Mouse (Mus musculus) stomach, embryonic 14.5 days (tissue): ENCODE measurements around the gene Fmn2. TPM values are rescaled to one million over a fixed set of nuclear protein-coding genes. Genes with fewer than 3 reads are reported as not detected.

ENCODE experiments used
- ATAC-seq: fragments of 200-750 bp; cut with Nextera tagmentation; 2 replicates; pipeline ENCODE4 v1.8.0; 2017; ENCODE audit warnings: low read depth, moderate TSS enrichment; ENCODE audit not compliant: insufficient number of reproducible peaks, insufficient read depth, low FRiP score
- H3K27ac ChIP-seq: fragments of 300-500 bp; sonication (generic); 2 replicates; pipeline ENCODE4 v1.5.1; 2014; ENCODE audit warnings: mild to moderate bottlenecking, low read length, moderate library complexity, mixed read lengths
- H3K27me3 ChIP-seq: fragments of 300-500 bp; sonication (generic); 2 replicates; pipeline ENCODE4 v1.6.1; 2014; ENCODE audit warnings: low read length, control low read depth, mixed read lengths; ENCODE audit not compliant: control insufficient read depth, insufficient read depth
- H3K36me3 ChIP-seq: fragments of 300-500 bp; sonication (generic); 2 replicates; pipeline ENCODE4 v1.6.1; 2014; ENCODE audit warnings: mild to moderate bottlenecking, control low read depth, low read length, moderate library complexity, mixed read lengths; ENCODE audit not compliant: control insufficient read depth, insufficient read depth
- H3K4me1 ChIP-seq: fragments of 300-500 bp; sonication (generic); 2 replicates; pipeline ENCODE4 v1.6.1; 2014; ENCODE audit warnings: low read length, control low read depth, mixed read lengths; ENCODE audit not compliant: control insufficient read depth, insufficient read depth
- H3K4me2 ChIP-seq: fragments of 300-500 bp; sonication (generic); replicated peaks from 2 replicates; pipeline ENCODE4 v1.6.1; 2014; ENCODE audit warnings: low read depth, low read length, control low read depth
- H3K4me3 ChIP-seq: fragments of 300-500 bp; sonication (generic); 2 replicates; pipeline ENCODE4 v1.5.1; 2014; ENCODE audit warnings: low read depth, low read length, control low read depth
- H3K9ac ChIP-seq: fragments of 300-500 bp; sonication (generic); replicated peaks from 2 replicates; pipeline ENCODE4 v1.6.1; 2014; ENCODE audit warnings: low read depth, mild to moderate bottlenecking, control low read depth, low read length, moderate library complexity, mixed read lengths
- H3K9me3 ChIP-seq: fragments of 300-500 bp; sonication (generic); 2 replicates; pipeline ENCODE4 v1.6.1; 2016; ENCODE audit warnings: low read depth, low read length, control low read depth; ENCODE audit not compliant: control insufficient read depth
- WGBS: fragments of 180-500 bp; shearing (Covaris S2); extraction: QIAGEN DNeasy Blood & Tissue Kit; methylation state at CpG from one replicate; pipeline ENCODE4 v1.1.7; 2014; 5-methylcytosine and 5-hydroxymethylcytosine counted together
- polyA plus RNA-seq: library from polyadenylated mRNA; unstranded; fragments of >200 nt; fragmentation: Nextera tagmentation; extraction: Ambion mirVana; gene quantifications from 2 replicates; pipeline ENCODE4 v1.2.1, GENCODE M21; 2014

The Fmn2 gene
- polyA plus RNA-seq, 1 experiment from 2014 or later = 2.8 TPM

DNA sequence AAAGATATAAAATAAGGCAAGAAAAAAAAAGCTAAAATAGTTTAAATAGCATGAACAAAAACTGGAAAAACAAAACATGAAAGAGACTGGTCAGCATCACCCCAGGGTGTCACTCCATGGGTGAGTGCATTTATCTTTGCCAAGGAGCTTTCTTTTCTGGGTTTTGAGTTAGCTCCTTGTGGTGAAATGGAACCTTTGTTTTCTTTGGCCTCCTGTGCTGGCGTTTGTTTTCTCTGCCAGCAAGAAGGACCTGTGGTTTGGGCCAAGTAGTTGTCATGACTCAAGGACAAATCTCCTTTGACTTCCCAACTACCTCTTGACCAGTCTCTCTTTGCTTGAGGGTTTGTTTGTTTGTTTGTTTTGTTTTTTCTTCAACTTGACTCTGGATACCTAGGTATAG, 119.9 kb downstream of the Fmn2 start:
- ATAC-seq = no peak
- no peak overlapping the region for H3K4me3 ChIP-seq
- 46% methylated on average over 1 of the region's 1 CpGs for WGBS
- no peak overlapping the region for H3K27ac ChIP-seq
- H3K4me1 ChIP-seq = no peaks in the 10 kb centered on the region
- H3K4me2 ChIP-seq = no peak overlapping the region
- H3K9me3 ChIP-seq = no peaks in the 10 kb centered on the region
- H3K27me3 ChIP-seq = no peaks in the 10 kb centered on the region
- no peak overlapping the region for H3K9ac ChIP-seq
- no peaks in the 10 kb centered on the region for H3K36me3 ChIP-seq

DNA sequence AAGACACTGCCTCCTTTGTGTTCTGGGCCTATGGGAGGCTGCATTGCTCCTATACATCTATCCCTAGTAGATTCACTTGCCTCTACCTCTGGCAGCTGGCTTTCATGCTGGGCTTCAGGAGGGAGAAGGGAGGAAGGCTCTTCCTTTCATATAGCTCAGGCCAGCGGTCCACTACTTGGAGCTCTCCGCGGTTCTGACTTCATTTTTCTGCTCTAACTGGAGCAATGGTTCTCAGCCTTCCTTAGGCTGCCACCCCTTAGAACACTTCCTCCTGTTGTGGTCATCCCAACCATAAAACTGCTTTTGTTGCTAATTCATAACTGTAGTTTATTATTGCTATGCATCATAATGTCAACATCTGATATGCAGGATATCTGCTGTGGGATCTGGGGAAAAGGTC, 121.4 kb downstream of the Fmn2 start:
- ATAC-seq = no peak
- 24% methylated on average over 3 of the region's 3 CpGs for WGBS
- H3K9me3 ChIP-seq = no peaks in the 10 kb centered on the region
- H3K27ac ChIP-seq = no peak overlapping the region
- H3K4me3 ChIP-seq = no peak overlapping the region
- no peaks in the 10 kb centered on the region for H3K27me3 ChIP-seq
- H3K4me2 ChIP-seq = no peak overlapping the region
- H3K9ac ChIP-seq = no peak overlapping the region
- no peaks in the 10 kb centered on the region for H3K4me1 ChIP-seq
- no peaks in the 10 kb centered on the region for H3K36me3 ChIP-seq

DNA sequence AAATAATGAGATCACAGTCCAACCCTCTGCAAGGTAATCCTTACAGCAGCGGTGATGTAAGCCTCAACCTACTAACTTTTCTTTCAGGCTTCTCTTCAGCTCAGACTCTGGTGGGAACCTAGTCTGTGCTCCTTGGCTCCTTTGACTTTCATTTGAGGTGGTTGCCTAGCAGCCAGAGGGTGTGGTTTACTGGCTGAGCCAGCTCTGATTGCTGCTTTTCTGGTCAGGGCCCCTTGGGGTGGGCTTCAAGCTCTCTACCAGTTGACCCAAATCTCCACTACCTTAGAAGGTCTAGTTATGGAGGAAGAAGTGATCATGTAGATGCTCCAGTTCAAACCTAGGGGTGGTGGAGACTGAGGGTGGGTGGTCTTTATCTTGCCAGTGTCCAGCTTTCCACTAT, 128.4 kb downstream of the Fmn2 start:
- H3K4me3 ChIP-seq = no peak overlapping the region
- no peak overlapping the region for H3K4me2 ChIP-seq
- no peak for ATAC-seq
- H3K27me3 ChIP-seq = no peaks in the 10 kb centered on the region
- H3K9ac ChIP-seq = no peak overlapping the region
- WGBS = 68% methylated on average over 1 of the region's 1 CpGs
- H3K4me1 ChIP-seq = no peaks in the 10 kb centered on the region
- H3K27ac ChIP-seq = no peak overlapping the region
- no peaks in the 10 kb centered on the region for H3K9me3 ChIP-seq
- H3K36me3 ChIP-seq = no peaks in the 10 kb centered on the region

DNA sequence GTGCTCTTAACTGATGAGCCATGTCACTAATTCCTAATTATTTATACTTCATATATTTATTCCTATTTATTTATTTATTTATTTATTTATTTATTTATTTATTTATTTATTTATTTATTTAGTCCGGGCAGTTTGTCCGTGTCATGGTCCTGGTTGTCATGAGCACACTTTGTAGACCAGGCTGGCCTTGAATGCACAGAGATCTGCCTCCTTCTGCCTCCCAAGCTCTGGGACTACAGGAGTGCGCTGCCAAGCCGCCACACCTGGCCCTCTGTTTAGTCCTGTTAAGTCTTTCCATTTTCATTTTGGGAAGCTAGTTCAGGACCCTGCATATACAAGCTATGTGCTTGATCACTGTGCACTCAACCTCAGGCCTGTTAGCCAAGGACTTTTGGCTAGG, 134.7 kb downstream of the Fmn2 start:
- Histone ChIP-seq H3K4me2 (no peak overlapping the region), H3K27ac (no peak overlapping the region), H3K4me3 (no peak overlapping the region), H3K9me3 (no peaks in the 10 kb centered on the region), H3K36me3 (no peaks in the 10 kb centered on the region), H3K4me1 (no peaks in the 10 kb centered on the region), H3K9ac (no peak overlapping the region), H3K27me3 (no peaks in the 10 kb centered on the region)
- WGBS = 92% methylated on average over 4 of the region's 4 CpGs
- ATAC-seq = no peak

DNA sequence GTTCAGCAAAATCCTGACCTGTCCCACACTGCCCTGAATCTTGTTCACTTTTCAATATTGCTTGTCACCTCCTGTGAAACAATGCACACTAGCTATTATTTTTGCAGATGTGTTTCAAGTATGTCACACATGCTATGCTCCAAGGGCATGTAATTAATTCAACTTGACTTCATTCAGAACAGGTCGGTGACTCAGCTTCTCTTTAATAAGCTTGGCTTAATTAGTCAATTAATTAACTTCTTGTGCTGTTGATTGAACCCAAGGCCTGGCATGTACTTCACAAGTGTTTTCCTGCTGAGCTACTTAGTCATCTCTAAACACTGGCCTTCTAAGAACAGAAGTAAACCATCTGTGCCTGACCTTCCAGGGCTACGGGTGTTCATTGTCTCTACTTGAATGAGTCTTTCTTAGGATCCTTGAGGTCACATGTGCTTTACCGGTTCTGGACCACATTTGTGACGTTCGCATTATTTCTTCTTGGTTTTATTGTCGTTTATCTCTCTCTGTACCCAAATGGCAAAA, 136.0 kb downstream of the Fmn2 start:
- Histone ChIP-seq H3K9me3 (no peaks in the 10 kb centered on the region), H3K9ac (no peak overlapping the region), H3K27ac (no peak overlapping the region), H3K27me3 (no peaks in the 10 kb centered on the region), H3K36me3 (no peaks in the 10 kb centered on the region), H3K4me1 (no peaks in the 10 kb centered on the region), H3K4me2 (no peak overlapping the region), H3K4me3 (no peak overlapping the region)
- WGBS = 74% methylated on average over 6 of the region's 6 CpGs
- ATAC-seq = no peak

DNA sequence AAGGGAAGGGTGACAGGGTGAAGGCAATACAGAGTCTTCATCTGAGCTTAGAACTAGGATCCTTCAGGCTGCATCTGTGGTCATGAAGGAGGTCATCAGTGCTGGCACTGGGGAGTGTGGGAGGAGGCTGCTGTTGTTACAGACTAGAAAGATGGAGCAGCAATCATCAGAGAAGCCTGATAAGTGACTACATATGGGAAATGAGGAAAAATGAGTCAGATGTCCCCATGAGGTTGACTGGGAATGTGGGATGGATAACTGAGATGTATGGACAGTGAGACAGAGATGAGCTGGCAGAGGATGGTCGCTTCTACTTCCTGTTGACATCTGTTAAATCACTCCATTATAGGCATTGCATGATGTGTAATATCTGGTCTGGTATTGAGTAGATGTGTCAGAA, 139.3 kb downstream of the Fmn2 start:
- Histone ChIP-seq H3K36me3 (no peaks in the 10 kb centered on the region), H3K4me3 (no peak overlapping the region), H3K27ac (no peak overlapping the region), H3K9ac (no peak overlapping the region), H3K9me3 (no peaks in the 10 kb centered on the region), H3K4me1 (no peaks in the 10 kb centered on the region), H3K27me3 (no peaks in the 10 kb centered on the region), H3K4me2 (no peak overlapping the region)
- 90% methylated on average over 1 of the region's 1 CpGs for WGBS
- no peak for ATAC-seq

DNA sequence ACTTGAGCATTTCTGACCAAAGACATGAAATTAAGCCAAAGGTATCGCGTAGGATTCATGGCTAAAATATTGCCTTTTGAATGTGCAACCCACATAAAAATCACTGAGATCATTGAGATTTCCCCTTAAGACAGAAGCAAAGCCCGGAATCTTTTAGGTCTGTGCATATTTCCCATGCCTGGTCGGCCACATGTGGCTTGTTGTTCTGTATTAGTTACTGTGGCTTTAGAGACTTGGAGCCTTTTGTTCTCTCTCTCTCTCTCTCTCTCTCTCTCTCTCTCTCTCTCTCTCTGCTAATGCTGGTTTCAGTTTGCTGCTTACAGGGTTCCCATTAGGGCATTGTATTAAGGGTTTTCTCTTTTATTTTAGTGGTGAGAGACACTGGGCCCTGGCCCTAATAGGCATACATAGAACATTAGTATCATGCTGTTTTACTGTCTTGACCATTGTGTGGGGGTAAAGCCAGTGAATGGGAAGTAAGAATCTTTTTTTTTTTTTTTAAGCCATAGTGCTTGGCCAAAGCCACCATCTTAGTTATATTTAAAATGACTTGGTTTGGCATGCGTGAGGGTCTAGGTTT, 141.9 kb downstream of the Fmn2 start:
- no peak overlapping the region for H3K4me3 ChIP-seq
- H3K36me3 ChIP-seq = no peaks in the 10 kb centered on the region
- H3K9me3 ChIP-seq = no peaks in the 10 kb centered on the region
- no peak overlapping the region for H3K4me2 ChIP-seq
- no peak for ATAC-seq
- no peaks in the 10 kb centered on the region for H3K4me1 ChIP-seq
- no peak overlapping the region for H3K27ac ChIP-seq
- no peak overlapping the region for H3K9ac ChIP-seq
- H3K27me3 ChIP-seq = no peaks in the 10 kb centered on the region
- WGBS = 88% methylated on average over 5 of the region's 5 CpGs

DNA sequence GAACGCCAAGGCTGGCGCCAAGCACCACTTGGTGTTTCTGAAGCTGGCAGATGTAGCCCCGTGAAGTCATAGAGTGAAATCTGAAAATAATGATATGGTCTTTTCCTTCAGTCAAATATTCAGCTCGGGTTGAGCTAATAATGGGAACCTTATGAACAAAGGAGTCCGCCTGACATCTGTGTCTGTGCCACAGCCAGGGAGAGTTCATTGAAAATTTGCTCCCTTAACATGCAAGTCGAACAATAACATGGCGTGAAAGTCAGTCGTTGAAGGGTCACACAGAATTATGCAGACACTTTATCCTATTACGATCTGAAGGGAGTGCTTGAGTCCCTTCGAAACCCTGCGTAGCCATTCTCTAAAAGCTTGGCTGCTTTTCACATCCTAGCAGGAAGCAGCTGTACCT, 147.8 kb downstream of the Fmn2 start:
- Histone ChIP-seq H3K4me2 (no peak overlapping the region), H3K36me3 (no peaks in the 10 kb centered on the region), H3K27ac (no peak overlapping the region), H3K27me3 (no peaks in the 10 kb centered on the region), H3K4me3 (no peak overlapping the region), H3K9me3 (no peaks in the 10 kb centered on the region), H3K9ac (no peak overlapping the region), H3K4me1 (no peaks in the 10 kb centered on the region)
- 87% methylated on average over 11 of the region's 11 CpGs for WGBS
- ATAC-seq = no peak

DNA sequence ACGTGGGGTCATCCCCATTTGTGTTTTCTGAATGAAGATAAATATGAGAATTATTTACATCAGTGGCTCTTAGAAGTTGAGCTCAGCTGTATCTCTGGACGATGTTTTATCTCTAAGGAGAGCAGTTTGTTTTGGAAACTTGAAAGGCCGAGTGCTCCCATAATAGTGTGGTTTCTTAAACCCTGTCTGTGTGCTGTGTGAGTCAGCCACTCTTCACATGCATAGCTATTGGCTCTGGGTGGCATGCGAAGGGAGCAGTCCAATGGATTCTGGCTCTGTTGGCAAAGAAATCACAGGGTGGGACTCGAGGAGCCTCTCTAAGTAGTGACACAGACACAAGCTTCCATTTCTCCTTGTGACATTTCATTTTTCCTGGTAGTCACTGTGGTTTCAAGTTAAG, 152.9 kb downstream of the Fmn2 start:
- Histone ChIP-seq H3K27me3 (no peaks in the 10 kb centered on the region), H3K4me2 (no peak overlapping the region), H3K36me3 (no peaks in the 10 kb centered on the region), H3K27ac (no peak overlapping the region; the same call in 1 of the 2 replicates), H3K9me3 (no peaks in the 10 kb centered on the region), H3K4me3 (no peak overlapping the region), H3K4me1 (no peaks in the 10 kb centered on the region), H3K9ac (no peak overlapping the region)
- WGBS = 36% methylated on average over 5 of the region's 5 CpGs
- no peak for ATAC-seq
